Mouse (Mus musculus) lung, embryonic 15.5 days (tissue): ENCODE measurements at regions not wholly inside any gene's neighbourhood (a gene's known extent, or its start where the extent isn't known, plus 50 kb on each side); places are given as distances from the start of the nearest gene placed in this dataset.
"Not testable (repeated sequence)": the region's sequence is repeated elsewhere in the genome, so short reads cannot be mapped to it uniquely, and the experiment has no call there.

Source experiments
- ATAC-seq: fragments of 200-750 bp; cut with Nextera tagmentation; 2 replicates; pipeline ENCODE4 v1.8.0; 2017; ENCODE audit warnings: moderate number of reproducible peaks, borderline replicate concordance; ENCODE audit not compliant: low FRiP score, low TSS enrichment; ENCODE audit errors: extremely low read depth
- H3K27ac ChIP-seq: fragments of 300-500 bp; sonication (generic); 2 replicates; pipeline ENCODE4 v1.5.1; 2015; ENCODE audit warnings: moderate library complexity, mild to moderate bottlenecking, inconsistent platforms
- H3K27me3 ChIP-seq: fragments of 300-500 bp; sonication (generic); 2 replicates; pipeline ENCODE4 v1.6.1; 2015; ENCODE audit warnings: inconsistent platforms
- H3K36me3 ChIP-seq: fragments of 300-500 bp; sonication (generic); 2 replicates; pipeline ENCODE4 v1.6.1; 2015; ENCODE audit warnings: inconsistent platforms
- H3K4me1 ChIP-seq: fragments of 300-500 bp; sonication (generic); 2 replicates; pipeline ENCODE4 v1.6.1; 2015; ENCODE audit warnings: inconsistent platforms
- H3K4me2 ChIP-seq: fragments of 300-500 bp; sonication (generic); 2 replicates; pipeline ENCODE4 v1.6.1; 2015; ENCODE audit warnings: inconsistent platforms, mild to moderate bottlenecking, moderate library complexity
- H3K4me3 ChIP-seq: fragments of 300-500 bp; sonication (generic); 2 replicates; pipeline ENCODE4 v1.5.1; 2015; ENCODE audit warnings: mild to moderate bottlenecking, inconsistent platforms
- H3K9ac ChIP-seq: fragments of 300-500 bp; sonication (generic); 2 replicates; pipeline ENCODE4 v1.6.1; 2015; ENCODE audit warnings: inconsistent platforms
- H3K9me3 ChIP-seq: fragments of 300-500 bp; sonication (generic); 2 replicates; pipeline ENCODE4 v1.6.1; 2016; ENCODE audit warnings: inconsistent platforms
- WGBS: fragments of 180-500 bp; shearing (Covaris S2); methylation state at CpG from one replicate; pipeline ENCODE4 v1.1.7; 2015; 5-methylcytosine and 5-hydroxymethylcytosine counted together

DNA sequence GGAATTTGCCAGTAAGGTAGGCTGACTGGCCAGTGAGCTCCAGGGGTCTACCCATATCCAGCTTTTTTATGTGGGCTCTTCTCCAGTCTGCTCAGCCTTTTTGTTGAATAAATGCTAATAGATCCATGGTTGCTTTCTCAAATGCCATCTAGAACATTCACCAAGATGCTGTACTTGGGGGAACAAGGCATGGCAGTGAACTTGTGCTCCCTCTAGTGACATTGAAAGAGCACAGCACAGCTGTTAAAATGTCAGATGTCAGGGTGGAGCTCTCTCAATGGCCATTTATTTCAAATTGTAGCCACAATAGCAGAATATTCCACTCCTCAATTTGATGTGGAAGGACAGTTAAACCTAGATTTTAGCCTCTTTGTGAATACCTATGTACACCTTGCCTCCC, 86.3 kb downstream of the Kcnk1 start:
- Histone ChIP-seq H3K27ac (no peak overlapping the region), H3K36me3 (no peaks in the 10 kb centered on the region), H3K4me1 (no peaks in the 10 kb centered on the region), H3K4me2 (no peak overlapping the region), H3K9ac (no peak overlapping the region), H3K9me3 (no peaks in the 10 kb centered on the region), H3K27me3 (no peaks in the 10 kb centered on the region), H3K4me3 (no peak overlapping the region)
- ATAC-seq: no peak

- H3K4me2 ChIP-seq: no peak overlapping the region
- no peaks in the 10 kb centered on the region for H3K4me1 ChIP-seq
- WGBS: 63% methylated on average over 1 of the region's 1 CpGs
- no peak for ATAC-seq
- no peak overlapping the region for H3K27ac ChIP-seq
- H3K36me3 ChIP-seq: no peaks in the 10 kb centered on the region
- H3K9me3 ChIP-seq: no peaks in the 10 kb centered on the region
- no peaks in the 10 kb centered on the region for H3K27me3 ChIP-seq
- no peak overlapping the region for H3K4me3 ChIP-seq
- H3K9ac ChIP-seq: no peak overlapping the region
Measured at GRCm38 (mm10) chr8:126082827-126083226, 87.9 kb downstream of the Kcnk1 start.

DNA sequence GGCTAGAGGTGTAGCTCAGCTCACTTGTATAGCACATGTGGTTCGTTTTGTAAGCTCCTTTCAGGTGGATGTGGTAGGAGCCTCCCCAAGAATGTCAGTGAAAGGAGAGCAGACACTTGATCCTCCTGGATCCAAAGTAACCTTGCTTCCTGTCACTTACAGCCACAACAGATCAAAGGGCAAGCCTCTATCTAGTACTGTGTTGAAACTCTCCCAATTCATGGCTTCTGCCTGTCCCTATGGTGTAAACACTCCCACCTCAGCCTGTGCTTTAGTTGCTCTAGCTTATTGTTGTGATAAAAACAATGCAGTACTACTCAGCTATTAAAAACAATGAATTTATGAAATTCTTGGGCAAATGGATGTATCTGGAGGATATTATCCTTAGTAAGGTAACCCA, 95.8 kb downstream of the Kcnk1 start:
- Histone ChIP-seq H3K4me1 (no peaks in the 10 kb centered on the region), H3K36me3 (no peaks in the 10 kb centered on the region), H3K9ac (no peak overlapping the region), H3K4me3 (no peak overlapping the region), H3K4me2 (no peak overlapping the region), H3K9me3 (no peaks in the 10 kb centered on the region), H3K27ac (no peak overlapping the region), H3K27me3 (no peaks in the 10 kb centered on the region)
- ATAC-seq: no peak
- 52% methylated on average over 1 of the region's 1 CpGs for WGBS

- Histone ChIP-seq H3K4me2 (no peak overlapping the region), H3K4me3 (no peak overlapping the region), H3K4me1 (no peaks in the 10 kb centered on the region), H3K9me3 (no peaks in the 10 kb centered on the region), H3K27ac (no peak overlapping the region), H3K27me3 (no peaks in the 10 kb centered on the region), H3K9ac (no peak overlapping the region), H3K36me3 (no peaks in the 10 kb centered on the region)
- ATAC-seq: no peak
- WGBS: 43% methylated on average over 2 of the region's 2 CpGs
Measured at GRCm38 (mm10) chr8:126094005-126094404, 99.0 kb downstream of the Kcnk1 start.

DNA sequence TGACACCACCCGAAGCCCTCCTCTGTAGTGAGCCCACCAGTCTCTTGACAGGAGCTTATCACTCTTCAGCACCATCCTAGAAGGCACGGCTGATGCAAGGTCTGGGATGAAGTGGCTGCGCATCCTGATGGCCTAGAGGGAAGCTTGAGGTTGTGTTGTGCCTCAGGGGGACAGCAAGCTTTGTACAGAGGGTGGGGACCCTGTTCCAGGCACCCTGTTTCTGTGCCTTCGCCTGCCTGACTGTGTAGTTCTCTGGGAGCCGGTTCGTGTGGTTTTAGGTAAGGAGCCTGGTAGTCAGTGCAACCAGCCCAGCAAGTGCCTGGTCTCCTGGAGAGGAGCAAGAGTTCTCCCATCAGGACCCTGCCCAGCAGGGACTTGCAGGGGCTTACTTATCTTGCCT, 101.1 kb downstream of the Kcnk1 start:
- Histone ChIP-seq H3K9me3 (no peaks in the 10 kb centered on the region), H3K36me3 (no peaks in the 10 kb centered on the region), H3K4me1 (no peaks in the 10 kb centered on the region), H3K4me3 (no peak overlapping the region), H3K9ac (no peak overlapping the region), H3K27ac (no peak overlapping the region), H3K4me2 (no peak overlapping the region), H3K27me3 (no peaks in the 10 kb centered on the region)
- ATAC-seq: no peak
- WGBS: 57% methylated on average over 6 of the region's 6 CpGs

- no peaks in the 10 kb centered on the region for H3K4me1 ChIP-seq
- 52% methylated on average over 9 of the region's 9 CpGs for WGBS
- ATAC-seq: no peak
- H3K4me3 ChIP-seq: no peak overlapping the region
- no peak overlapping the region for H3K27ac ChIP-seq
- H3K27me3 ChIP-seq: no peaks in the 10 kb centered on the region
- no peak overlapping the region for H3K9ac ChIP-seq
- no peak overlapping the region for H3K4me2 ChIP-seq
- no peaks in the 10 kb centered on the region for H3K36me3 ChIP-seq
- H3K9me3 ChIP-seq: no peaks in the 10 kb centered on the region
Measured at GRCm38 (mm10) chr8:126096636-126097170, 101.7 kb downstream of the Kcnk1 start.

DNA sequence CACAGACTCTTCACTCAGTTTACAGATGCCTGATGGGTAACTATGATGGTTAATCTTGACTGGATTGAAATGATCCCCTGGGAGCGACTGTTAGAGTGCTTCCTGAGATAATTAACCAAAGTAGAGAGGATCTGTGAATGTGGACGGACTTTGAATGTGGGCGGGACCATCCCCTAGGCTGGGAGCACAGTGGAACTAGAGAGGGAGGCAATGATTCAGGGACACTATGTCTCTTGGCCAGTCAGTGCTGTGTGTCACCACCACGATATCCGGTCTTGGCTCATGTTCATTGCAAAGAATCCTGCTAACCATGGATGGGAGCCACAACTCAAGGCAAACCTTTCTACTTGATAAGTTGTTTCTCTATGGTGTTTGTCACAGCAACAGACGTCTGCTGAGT, 103.9 kb downstream of the Kcnk1 start:
- no peaks in the 10 kb centered on the region for H3K4me1 ChIP-seq
- H3K4me2 ChIP-seq: no peak overlapping the region
- H3K9ac ChIP-seq: no peak overlapping the region
- no peaks in the 10 kb centered on the region for H3K27me3 ChIP-seq
- H3K36me3 ChIP-seq: no peaks in the 10 kb centered on the region
- H3K27ac ChIP-seq: no peak overlapping the region
- ATAC-seq: no peak
- no peaks in the 10 kb centered on the region for H3K9me3 ChIP-seq
- no peak overlapping the region for H3K4me3 ChIP-seq
- 77% methylated on average over 6 of the region's 6 CpGs for WGBS

- Histone ChIP-seq H3K36me3 (no peaks in the 10 kb centered on the region), H3K4me1 (no peaks in the 10 kb centered on the region), H3K9me3 (no peaks in the 10 kb centered on the region), H3K9ac (no peak overlapping the region), H3K27me3 (no peaks in the 10 kb centered on the region), H3K4me3 (no peak overlapping the region), H3K4me2 (no peak overlapping the region), H3K27ac (no peak overlapping the region)
- WGBS: 49% methylated on average over 4 of the region's 4 CpGs
- ATAC-seq: no peak
Measured at GRCm38 (mm10) chr8:126099889-126100288, 104.9 kb downstream of the Kcnk1 start.

GRCm38 (mm10) chr8:126105043-126105442, 110.1 kb downstream of the Kcnk1 start:
- Histone ChIP-seq H3K9ac (no peak overlapping the region), H3K27me3 (no peaks in the 10 kb centered on the region), H3K4me2 (no peak overlapping the region), H3K4me1 (no peaks in the 10 kb centered on the region), H3K27ac (no peak overlapping the region), H3K36me3 (no peaks in the 10 kb centered on the region), H3K9me3 (no peaks in the 10 kb centered on the region), H3K4me3 (no peak overlapping the region)
- WGBS: 73% methylated on average over 3 of the region's 3 CpGs
- ATAC-seq: no peak

DNA sequence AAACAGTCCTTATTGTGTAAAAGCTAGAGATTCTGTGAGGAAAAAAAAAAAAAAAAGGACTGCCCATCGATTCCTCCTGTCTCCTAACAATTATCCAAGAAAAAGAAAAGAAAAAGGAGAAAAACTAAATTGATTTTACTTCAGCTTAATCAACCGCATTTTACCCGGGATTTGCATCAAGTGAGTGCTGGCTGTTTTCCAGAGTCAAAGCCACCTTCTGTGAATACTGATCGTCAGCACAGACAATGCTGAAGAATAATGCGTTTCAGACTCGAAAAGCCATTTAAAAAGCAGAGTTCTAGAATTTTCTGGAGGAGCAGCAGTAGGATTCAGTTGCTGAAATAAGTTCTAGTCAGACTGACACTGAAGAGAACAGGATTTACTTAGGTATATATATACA, 131.1 kb downstream of the Kcnk1 start:
- Histone ChIP-seq H3K9ac (no peak overlapping the region), H3K27me3 (no peaks in the 10 kb centered on the region), H3K4me2 (no peak overlapping the region), H3K9me3 (no peaks in the 10 kb centered on the region), H3K4me1 (no peaks in the 10 kb centered on the region), H3K27ac (no peak overlapping the region), H3K4me3 (no peak overlapping the region), H3K36me3 (no peaks in the 10 kb centered on the region)
- WGBS: 69% methylated on average over 6 of the region's 6 CpGs
- ATAC-seq: no peak

DNA sequence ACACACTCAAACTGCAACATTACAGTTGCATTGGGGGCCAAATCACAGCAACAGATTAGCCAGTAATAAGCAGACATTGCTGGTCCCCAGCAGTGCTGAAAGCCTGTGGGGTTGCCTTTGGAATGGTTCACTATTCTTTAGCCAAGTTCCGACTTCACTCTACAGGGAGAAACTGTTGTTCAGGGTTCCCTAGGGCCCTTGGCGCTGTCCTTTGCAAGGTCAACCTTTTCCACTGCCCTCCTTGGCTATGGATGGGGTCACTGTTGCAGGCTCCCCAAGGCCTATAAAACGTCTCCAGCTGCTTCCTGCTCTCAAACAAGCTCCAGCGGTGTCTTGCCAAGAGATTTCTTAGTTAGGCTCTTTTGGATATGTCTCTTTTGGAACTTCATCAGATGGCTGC, 137.1 kb downstream of the Kcnk1 start:
- no peaks in the 10 kb centered on the region for H3K36me3 ChIP-seq
- ATAC-seq: no peak
- no peaks in the 10 kb centered on the region for H3K27me3 ChIP-seq
- H3K9me3 ChIP-seq: no peaks in the 10 kb centered on the region
- no peak overlapping the region for H3K4me2 ChIP-seq
- peaks cover 11% of the 10 kb centered on the region; the same call in 1 of the 2 replicates for H3K4me1 ChIP-seq
- no peak overlapping the region for H3K4me3 ChIP-seq
- no peak overlapping the region for H3K27ac ChIP-seq
- WGBS: 60% methylated on average over 4 of the region's 4 CpGs
- H3K9ac ChIP-seq: no peak overlapping the region

DNA sequence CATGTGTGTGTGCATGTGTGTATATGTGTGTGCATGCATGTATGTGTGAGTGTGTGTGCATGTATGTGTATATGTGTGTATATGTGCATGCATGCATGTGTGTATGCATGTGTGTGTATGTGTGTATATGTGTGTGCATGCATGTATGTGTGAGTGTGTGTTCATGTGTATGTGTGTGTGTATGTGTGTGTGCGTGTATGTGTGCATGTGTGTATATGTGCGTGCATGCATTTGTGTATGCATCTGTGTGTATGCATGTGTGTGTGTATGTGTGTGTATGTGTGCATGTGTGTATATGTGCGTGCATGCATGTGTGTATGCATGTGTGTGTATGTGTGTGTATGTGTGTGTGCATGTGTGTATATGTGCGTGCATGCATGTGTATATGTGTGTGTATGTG, 137.9 kb downstream of the Kcnk1 start:
- not testable (repeated sequence) for H3K4me3 ChIP-seq, H3K27ac ChIP-seq, H3K9ac ChIP-seq, ATAC-seq, H3K4me2 ChIP-seq, H3K9me3 ChIP-seq, H3K36me3 ChIP-seq, H3K27me3 ChIP-seq
- 94% methylated on average over 4 of the region's 4 CpGs for WGBS
- peaks cover 11% of the 10 kb centered on the region; the same call in 1 of the 2 replicates for H3K4me1 ChIP-seq

DNA sequence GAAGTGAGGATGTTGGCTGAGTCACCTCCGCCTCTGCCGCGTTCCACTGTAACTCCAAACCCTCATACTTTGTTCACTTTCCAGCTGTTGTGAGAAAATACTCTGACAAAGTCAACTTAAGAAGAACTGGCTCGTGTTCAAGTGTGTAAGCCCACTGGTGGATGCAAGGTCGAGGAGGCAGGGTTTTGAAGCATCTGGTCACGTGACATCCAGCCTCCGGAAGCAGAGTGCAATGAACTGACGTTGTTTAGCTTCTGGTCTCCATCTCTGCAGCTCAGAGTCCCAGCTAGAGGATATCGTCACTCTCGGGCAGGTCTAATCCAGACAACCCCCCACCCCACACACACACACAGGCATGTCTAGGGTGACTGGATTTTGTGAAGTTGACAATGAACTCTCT, 140.1 kb downstream of the Kcnk1 start:
- Histone ChIP-seq H3K27me3 (peaks cover 26% of the 10 kb centered on the region), H3K36me3 (no peaks in the 10 kb centered on the region), H3K27ac (peak overlapping the region; percentile 27; the same call in 1 of the 2 replicates), H3K9ac (no peak overlapping the region), H3K4me2 (peak overlapping the region; percentile 23; the same call in 1 of the 2 replicates), H3K4me3 (no peak overlapping the region), H3K4me1 (peaks cover 21% of the 10 kb centered on the region), H3K9me3 (no peaks in the 10 kb centered on the region)
- WGBS: 44% methylated on average over 10 of the region's 10 CpGs
- ATAC-seq: peak; percentile 44
